Mouse (Mus musculus): Measurements from ENCODE around the gene Cdcp1. TPM values are rescaled to one million over a fixed set of nuclear protein-coding genes. Genes with fewer than 3 reads are reported as not detected.

The Cdcp1 gene
- polyA plus RNA-seq (2014; fragmentation: Nextera tagmentation; extraction: Ambion mirVana) = 0.59 and 0.83 TPM in 2 replicates

- 13% methylated on average over 45 of the region's 45 CpGs for WGBS
- Histone ChIP-seq H3K4me2 (peak within 1 kb of the TSS; percentile 65), H3K9me3 (ENCODE audit: control insufficient read depth, low read length) (no peaks in the 10 kb centered on the region), H3K36me3 (ENCODE audit: control insufficient read depth, insufficient read depth, low read length) (no peaks in the 10 kb centered on the region), H3K4me1 (replicated peaks; ENCODE audit: control insufficient read depth, insufficient read depth, low read length) (peaks cover 7% of the 10 kb centered on the region), H3K4me3 (ENCODE audit: low read depth, low read length) (peak within 1 kb of the TSS; percentile 39), H3K27me3 (replicated peaks; ENCODE audit: control insufficient read depth, insufficient read depth, low read length) (peaks cover 18% of the 10 kb centered on the region), H3K9ac (ENCODE audit: low read depth, low read length) (no peak within 1 kb of the TSS), H3K27ac (ENCODE audit: low read depth, low read length) (no peak within 1 kb of the TSS)
- peak; percentile 39; the same call in 1 of the 2 replicates for ATAC-seq (replicated peaks; ENCODE audit: low FRiP score)
- no peak for DNase-seq (ENCODE audit: low spot score)
Measured at GRCm38 (mm10) chr9:123215621-123216440, at the start of gene Cdcp1. Gene Cdcp1 (minus strand): TSS chr9:123216038.

- Histone ChIP-seq H3K9ac (ENCODE audit: low read depth, low read length) (peak within 1 kb of the TSS; percentile 74), H3K36me3 (ENCODE audit: control insufficient read depth, insufficient read depth, low read length) (no peaks in the 10 kb centered on the region), H3K4me1 (replicated peaks; ENCODE audit: control insufficient read depth, insufficient read depth, low read length) (no peaks in the 10 kb centered on the region; the same call in 1 of the 2 replicates), H3K9me3 (ENCODE audit: control insufficient read depth, low read length) (no peaks in the 10 kb centered on the region), H3K4me3 (ENCODE audit: low read depth, low read length) (peak within 1 kb of the TSS; percentile 80), H3K4me2 (peak within 1 kb of the TSS; percentile 99), H3K27me3 (replicated peaks; ENCODE audit: control insufficient read depth, insufficient read depth, low read length) (peaks cover 22% of the 10 kb centered on the region), H3K27ac (ENCODE audit: low read depth, low read length) (peak within 1 kb of the TSS; percentile 48)
- WGBS = under 1% methylated on average over 40 of the region's 40 CpGs
- DNase-seq (ENCODE audit: low spot score) (peak; percentile 92), ATAC-seq (replicated peaks; ENCODE audit: low FRiP score) (peak; percentile 94)
Measured at GRCm38 (mm10) chr9:123260611-123261021, 44.8 kb upstream of the Cdcp1 start, which contains the start of gene Tmem158. Gene Tmem158 (minus strand): TSS chr9:123260764.

GRCm38 (mm10) chr9:123259896-123260610 is 44.2 kb upstream of the Cdcp1 start:
- no peaks in the 10 kb centered on the region; the same call in 1 of the 2 replicates for H3K4me1 ChIP-seq (replicated peaks; ENCODE audit: control insufficient read depth, insufficient read depth, low read length)
- peak; percentile 67 for ATAC-seq (replicated peaks; ENCODE audit: low FRiP score)
- H3K27ac ChIP-seq (ENCODE audit: low read depth, low read length) = peak overlapping the region; percentile 48
- under 1% methylated on average over 91 of the region's 92 CpGs for WGBS
- H3K4me2 ChIP-seq = peak overlapping the region; percentile 99
- DNase-seq (ENCODE audit: low spot score) = peak; percentile 68
- peak overlapping the region; percentile 80 for H3K4me3 ChIP-seq (ENCODE audit: low read depth, low read length)
- H3K9me3 ChIP-seq (ENCODE audit: control insufficient read depth, low read length) = no peaks in the 10 kb centered on the region
- peaks cover 22% of the 10 kb centered on the region for H3K27me3 ChIP-seq (replicated peaks; ENCODE audit: control insufficient read depth, insufficient read depth, low read length)
- no peaks in the 10 kb centered on the region for H3K36me3 ChIP-seq (ENCODE audit: control insufficient read depth, insufficient read depth, low read length)
- peak overlapping the region; percentile 74 for H3K9ac ChIP-seq (ENCODE audit: low read depth, low read length)

GRCm38 (mm10) chr9:123259461-123259895 is 43.6 kb upstream of the Cdcp1 start:
- no peaks in the 10 kb centered on the region; the same call in 1 of the 2 replicates for H3K4me1 ChIP-seq (replicated peaks; ENCODE audit: control insufficient read depth, insufficient read depth, low read length)
- WGBS = 1% methylated on average over 41 of the region's 45 CpGs
- H3K4me2 ChIP-seq = peak overlapping the region; percentile 99
- DNase-seq (ENCODE audit: low spot score) (peak; percentile 82), ATAC-seq (replicated peaks; ENCODE audit: low FRiP score) (peak; percentile 4; the same call in 1 of the 2 replicates)
- peak overlapping the region; percentile 80 for H3K4me3 ChIP-seq (ENCODE audit: low read depth, low read length)
- no peaks in the 10 kb centered on the region for H3K36me3 ChIP-seq (ENCODE audit: control insufficient read depth, insufficient read depth, low read length)
- no peak overlapping the region for H3K27ac ChIP-seq (ENCODE audit: low read depth, low read length)
- peaks cover 22% of the 10 kb centered on the region for H3K27me3 ChIP-seq (replicated peaks; ENCODE audit: control insufficient read depth, insufficient read depth, low read length)
- H3K9me3 ChIP-seq (ENCODE audit: control insufficient read depth, low read length) = no peaks in the 10 kb centered on the region
- peak overlapping the region; percentile 74 for H3K9ac ChIP-seq (ENCODE audit: low read depth, low read length)

GRCm38 (mm10) chr9:123258796-123259195 is 43.0 kb upstream of the Cdcp1 start:
- ATAC-seq (replicated peaks; ENCODE audit: low FRiP score) = no peak
- no peaks in the 10 kb centered on the region for H3K9me3 ChIP-seq (ENCODE audit: control insufficient read depth, low read length)
- no peak for DNase-seq (ENCODE audit: low spot score)
- WGBS = 47% methylated on average over 10 of the region's 10 CpGs
- peak overlapping the region; percentile 99 for H3K4me2 ChIP-seq
- H3K27ac ChIP-seq (ENCODE audit: low read depth, low read length) = no peak overlapping the region
- no peaks in the 10 kb centered on the region; the same call in 1 of the 2 replicates for H3K4me1 ChIP-seq (replicated peaks; ENCODE audit: control insufficient read depth, insufficient read depth, low read length)
- H3K36me3 ChIP-seq (ENCODE audit: control insufficient read depth, insufficient read depth, low read length) = no peaks in the 10 kb centered on the region
- no peak overlapping the region for H3K9ac ChIP-seq (ENCODE audit: low read depth, low read length)
- H3K27me3 ChIP-seq (replicated peaks; ENCODE audit: control insufficient read depth, insufficient read depth, low read length) = peaks cover 22% of the 10 kb centered on the region
- no peak overlapping the region for H3K4me3 ChIP-seq (ENCODE audit: low read depth, low read length)

- DNase-seq (ENCODE audit: low spot score) = no peak
- WGBS = 79% methylated on average over 3 of the region's 3 CpGs
- no peaks in the 10 kb centered on the region for H3K9me3 ChIP-seq (ENCODE audit: control insufficient read depth, low read length)
- no peak for ATAC-seq (replicated peaks; ENCODE audit: low FRiP score)
- H3K27ac ChIP-seq (ENCODE audit: low read depth, low read length) = no peak overlapping the region
- no peak overlapping the region for H3K4me3 ChIP-seq (ENCODE audit: low read depth, low read length)
- H3K4me2 ChIP-seq = no peak overlapping the region
- H3K4me1 ChIP-seq (replicated peaks; ENCODE audit: control insufficient read depth, insufficient read depth, low read length) = no peaks in the 10 kb centered on the region; the same call in 1 of the 2 replicates
- H3K27me3 ChIP-seq (replicated peaks; ENCODE audit: control insufficient read depth, insufficient read depth, low read length) = peaks cover 22% of the 10 kb centered on the region
- H3K9ac ChIP-seq (ENCODE audit: low read depth, low read length) = no peak overlapping the region
- no peaks in the 10 kb centered on the region for H3K36me3 ChIP-seq (ENCODE audit: control insufficient read depth, insufficient read depth, low read length)
Measured at GRCm38 (mm10) chr9:123255736-123256135, 39.9 kb upstream of the Cdcp1 start.

- no peaks in the 10 kb centered on the region for H3K4me1 ChIP-seq (replicated peaks; ENCODE audit: control insufficient read depth, insufficient read depth, low read length)
- WGBS = 49% methylated on average over 1 of the region's 1 CpGs
- H3K9me3 ChIP-seq (ENCODE audit: control insufficient read depth, low read length) = no peaks in the 10 kb centered on the region
- DNase-seq (ENCODE audit: low spot score) (no peak), ATAC-seq (replicated peaks; ENCODE audit: low FRiP score) (peak; percentile 47; the same call in 1 of the 2 replicates)
- H3K27ac ChIP-seq (ENCODE audit: low read depth, low read length) = no peak overlapping the region
- no peaks in the 10 kb centered on the region for H3K36me3 ChIP-seq (ENCODE audit: control insufficient read depth, insufficient read depth, low read length)
- no peak overlapping the region for H3K4me3 ChIP-seq (ENCODE audit: low read depth, low read length)
- no peak overlapping the region for H3K9ac ChIP-seq (ENCODE audit: low read depth, low read length)
- H3K27me3 ChIP-seq (replicated peaks; ENCODE audit: control insufficient read depth, insufficient read depth, low read length) = no peaks in the 10 kb centered on the region
- H3K4me2 ChIP-seq = no peak overlapping the region
Measured at GRCm38 (mm10) chr9:123247992-123248391, 32.2 kb upstream of the Cdcp1 start.

- ATAC-seq (replicated peaks; ENCODE audit: low FRiP score) (no peak), DNase-seq (ENCODE audit: low spot score) (no peak)
- WGBS = 67% methylated on average over 4 of the region's 4 CpGs
- H3K9ac ChIP-seq (ENCODE audit: low read depth, low read length) = no peak overlapping the region
- H3K4me3 ChIP-seq (ENCODE audit: low read depth, low read length) = no peak overlapping the region
- H3K9me3 ChIP-seq (ENCODE audit: control insufficient read depth, low read length) = no peaks in the 10 kb centered on the region
- H3K4me2 ChIP-seq = no peak overlapping the region
- H3K27ac ChIP-seq (ENCODE audit: low read depth, low read length) = no peak overlapping the region
- H3K36me3 ChIP-seq (ENCODE audit: control insufficient read depth, insufficient read depth, low read length) = no peaks in the 10 kb centered on the region
- no peaks in the 10 kb centered on the region for H3K27me3 ChIP-seq (replicated peaks; ENCODE audit: control insufficient read depth, insufficient read depth, low read length)
- H3K4me1 ChIP-seq (replicated peaks; ENCODE audit: control insufficient read depth, insufficient read depth, low read length) = no peaks in the 10 kb centered on the region
Measured at GRCm38 (mm10) chr9:123245146-123245545, 29.3 kb upstream of the Cdcp1 start.
